Comparison of ENCODE assay signal across 12 mouse cellular contexts in the genomic region with DNA sequence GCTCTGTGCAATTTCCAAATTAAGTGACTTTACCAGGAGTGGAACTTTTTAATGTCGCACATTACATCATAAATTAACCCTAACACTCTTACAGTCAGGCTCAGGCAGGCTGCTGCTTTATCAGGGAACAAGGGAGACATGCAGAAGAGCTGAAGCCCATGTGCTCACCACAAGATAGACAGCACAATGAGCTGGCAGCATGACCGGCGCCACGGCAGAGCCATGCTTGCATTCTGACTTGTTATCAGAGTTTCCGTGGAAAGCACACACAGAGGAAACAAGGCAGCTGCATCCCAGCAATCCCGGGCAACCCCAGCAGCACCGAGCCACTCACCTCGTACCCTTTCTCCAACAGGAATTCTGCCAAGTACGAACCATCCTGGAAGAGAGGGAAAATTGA.
DNase-seq lines count a peak whose midpoint lies in the region; ATAC-seq lines count a peak whose summit lies in the region.
"Had no signal": no experiment of that assay in that cellular context is flagged by ENCODE, and none has a peak within 500 bp of the region (broad histone marks: within the 10 kb centered on the region; RNA-seq: fewer than 3 reads in every experiment).

No protein-coding gene starts in this region.

- no peak overlapping the region for H3K27ac ChIP-seq in kidney, embryonic 15.5 days
- H3K27ac ChIP-seq in hindbrain, embryonic 16.5 days (ENCODE audit: low read depth, low read length): no peak overlapping the region
- H3K27ac ChIP-seq: hindbrain, postnatal 0 days had no signal

- WGBS in kidney, embryonic 15.5 days: 54% methylated on average over 9 of the region's 9 CpGs
- WGBS in hindbrain, embryonic 16.5 days: 65% methylated on average over 9 of the region's 9 CpGs

- H3K4me1 ChIP-seq in kidney, embryonic 15.5 days: 0 out of 2 replicates have a peak, but pooled peaks cover 4% of the 10 kb centered on the region
- no peaks in the 10 kb centered on the region for H3K4me1 ChIP-seq in hindbrain, embryonic 16.5 days (ENCODE audit: control insufficient read depth, insufficient read depth, low read depth, low read length)

- no peak overlapping the region for H3K4me2 ChIP-seq in kidney, embryonic 15.5 days
- H3K4me2 ChIP-seq in hindbrain, embryonic 16.5 days (ENCODE audit: low read length): no peak overlapping the region

- no peaks in the 10 kb centered on the region for H3K36me3 ChIP-seq in kidney, embryonic 15.5 days
- no peaks in the 10 kb centered on the region for H3K36me3 ChIP-seq in hindbrain, embryonic 16.5 days (ENCODE audit: control insufficient read depth, insufficient read depth, low read length)

- peak; percentile 9 for DNase-seq in kidney, postnatal 14 days
- peak; percentile 68 to 79 for DNase-seq in heart, adult 18-20 months
- peak; percentile 54 to 62 for DNase-seq in heart, postnatal 36 days
- peak; percentile 9 to 22 for DNase-seq in spleen, postnatal 36 days (ENCODE audit: low spot score in 2 of 2)
- DNase-seq in retina, embryonic 14.5 days (ENCODE audit: low spot score): no peak
- no peak for DNase-seq in left cerebral cortex, postnatal 36 days (ENCODE audit: low spot score in 2 of 2)
- DNase-seq: lung, adult 18-20 months had no signal

- no peaks in the 10 kb centered on the region for H3K27me3 ChIP-seq in kidney, embryonic 15.5 days
- no peaks in the 10 kb centered on the region for H3K27me3 ChIP-seq in hindbrain, embryonic 16.5 days (replicated peaks; ENCODE audit: control insufficient read depth, insufficient read depth, low read length)

- intact Hi-C loops in heart, postnatal 36 days (cut with DNase I): loop anchor here (10.0 kb wide), 1 partner anchor 261 kb away; no protein-coding TSS in a partner anchor
- intact Hi-C loops in left cerebral cortex, postnatal 36 days (cut with DNase I): no loop called here

- no peak overlapping the region for H3K9ac ChIP-seq in kidney, embryonic 15.5 days
- no peak overlapping the region for H3K9ac ChIP-seq in hindbrain, embryonic 16.5 days (ENCODE audit: low read depth, low read length)

- H3K9me3 ChIP-seq in kidney, embryonic 15.5 days (replicated peaks): no peaks in the 10 kb centered on the region
- H3K9me3 ChIP-seq in hindbrain, embryonic 16.5 days (ENCODE audit: control insufficient read depth, low read length): no peaks in the 10 kb centered on the region

- ATAC-seq in kidney, embryonic 15.5 days (replicated peaks; ENCODE audit: low FRiP score): no peak
- ATAC-seq in hindbrain, embryonic 16.5 days: no peak
- ATAC-seq: CD4-positive, CD25-positive, alpha-beta regulatory T cell, adult 4 months; forebrain, embryonic 16.5 days; hindbrain, postnatal 0 days had no signal

- no peak overlapping the region for H3K4me3 ChIP-seq in kidney, embryonic 15.5 days (replicated peaks)
- H3K4me3 ChIP-seq in hindbrain, embryonic 16.5 days (ENCODE audit: low read length): no peak overlapping the region

Comparison
In these comparisons a context has a peak if more than half of its experiments do, and no peak if none do; other contexts are left out.
1. DNase-seq: peak in kidney, postnatal 14 days (single experiment), heart, adult 18-20 months (2 of 2), heart, postnatal 36 days (2 of 2) and spleen, postnatal 36 days (2 of 2); none in retina, embryonic 14.5 days (single experiment) and left cerebral cortex, postnatal 36 days (0 of 2).